Mouse (Mus musculus) kidney, adult 2 months (tissue): ENCODE measurements at regions not wholly inside any gene's neighbourhood (a gene's known extent, or its start where the extent isn't known, plus 50 kb on each side); places are given as distances from the start of the nearest gene placed in this dataset.

Source experiments
- CTCF ChIP-seq: fragments of 200-500 bp; conservative IDR thresholded peaks from 2 replicates; pipeline ENCODE4 v1.5.1; 2011; ENCODE audit warnings: low read depth, mild to moderate bottlenecking, control low read depth, low read length, moderate library complexity, mixed read lengths; ENCODE audit not compliant: insufficient read depth, insufficient read length
- POLR2A ChIP-seq: fragments of 200-500 bp; IDR thresholded peaks from one replicate; pipeline ENCODE4 v1.6.1; 2011; ENCODE audit warnings: low read depth, low read length, control low read depth

GRCm38 (mm10) chr2:50877716-50878115 lies 271.2 kb downstream of the Rnd3 start:
- no peak for TF ChIP-seq CTCF
- no peak for TF ChIP-seq POLR2A
